Mouse (Mus musculus) retina, postnatal 7 days (tissue): ENCODE measurements at regions not wholly inside any gene's neighbourhood (a gene's known extent, or its start where the extent isn't known, plus 50 kb on each side); places are given as distances from the start of the nearest gene placed in this dataset.

Experiments
- DNase-seq: peaks from one replicate; pipeline ENCODE4 v3.0.0-alpha.2; 2012; ENCODE audit warnings: low read depth, low spot score

- no peak for DNase-seq
Measured at GRCm38 (mm10) chr1:80030635-80031034, 169.7 kb upstream of the Serpine2 start.

- no peak for DNase-seq
Measured at GRCm38 (mm10) chr1:80030224-80030623, 169.2 kb upstream of the Serpine2 start.

- no peak for DNase-seq
Measured at GRCm38 (mm10) chr1:80025863-80026616, 165.1 kb upstream of the Serpine2 start.

GRCm38 (mm10) chr1:80023518-80024095 lies 162.6 kb upstream of the Serpine2 start:
- DNase-seq = no peak

- no peak for DNase-seq
Measured at GRCm38 (mm10) chr1:80021866-80022265, 160.9 kb upstream of the Serpine2 start.

GRCm38 (mm10) chr1:80018391-80019065 lies 157.5 kb upstream of the Serpine2 start:
- no peak for DNase-seq

GRCm38 (mm10) chr1:80015474-80015873 lies 154.5 kb upstream of the Serpine2 start:
- no peak for DNase-seq

- no peak for DNase-seq
Measured at GRCm38 (mm10) chr1:80014586-80014985, 153.6 kb upstream of the Serpine2 start.

- no peak for DNase-seq
Measured at GRCm38 (mm10) chr1:80010724-80011123, 149.7 kb upstream of the Serpine2 start.

GRCm38 (mm10) chr1:79999081-79999480 lies 138.1 kb upstream of the Serpine2 start:
- DNase-seq = no peak

- DNase-seq = no peak
Measured at GRCm38 (mm10) chr1:79997911-79998310, 136.9 kb upstream of the Serpine2 start.

GRCm38 (mm10) chr1:79997456-79997855 lies 136.5 kb upstream of the Serpine2 start:
- DNase-seq = no peak

- no peak for DNase-seq
Measured at GRCm38 (mm10) chr1:79984721-79985120, 123.7 kb upstream of the Serpine2 start.

GRCm38 (mm10) chr1:79982678-79983280 lies 121.8 kb upstream of the Serpine2 start:
- DNase-seq = no peak

- DNase-seq = no peak
Measured at GRCm38 (mm10) chr1:79979863-79980262, 118.9 kb upstream of the Serpine2 start.

GRCm38 (mm10) chr1:79978156-79978555 lies 117.2 kb upstream of the Serpine2 start:
- no peak for DNase-seq

GRCm38 (mm10) chr1:79956121-79956520 lies 95.1 kb upstream of the Serpine2 start:
- DNase-seq = peak; percentile 36

- no peak for DNase-seq
Measured at GRCm38 (mm10) chr1:79944231-79944630, 83.3 kb upstream of the Serpine2 start.

- DNase-seq = no peak
Measured at GRCm38 (mm10) chr1:79932435-79932834, 71.5 kb upstream of the Serpine2 start.

- DNase-seq = no peak
Measured at GRCm38 (mm10) chr1:79927740-79928139, 66.8 kb upstream of the Serpine2 start.

- no peak for DNase-seq
Measured at GRCm38 (mm10) chr1:79925776-79926175, 64.8 kb upstream of the Serpine2 start.

- DNase-seq = no peak
Measured at GRCm38 (mm10) chr1:79921890-79922289, 60.9 kb upstream of the Serpine2 start.
